Mouse (Mus musculus): ENCODE measurements at regions not wholly inside any gene's neighbourhood (a gene's known extent, or its start where the extent isn't known, plus 50 kb on each side); places are given as distances from the start of the nearest gene placed in this dataset.

GRCm38 (mm10) chr12:12581271-12582186 is 319.6 kb downstream of the Fam49a start:
- DNase-seq (ENCODE audit: low spot score in 2 of 2): no peak

- no peak for DNase-seq (ENCODE audit: low spot score in 2 of 2)
These were observed 318.8 kb downstream of the Fam49a start for GRCm38 (mm10) chr12:12580763-12581178.

GRCm38 (mm10) chr12:12578278-12578677 is 316.3 kb downstream of the Fam49a start:
- no peak for DNase-seq (ENCODE audit: low spot score in 2 of 2)

GRCm38 (mm10) chr12:12570563-12571251 is 308.8 kb downstream of the Fam49a start:
- no peak for DNase-seq (ENCODE audit: low spot score in 2 of 2)

- DNase-seq (ENCODE audit: low spot score in 2 of 2): no peak
These were observed 305.8 kb downstream of the Fam49a start for GRCm38 (mm10) chr12:12567734-12568104.

GRCm38 (mm10) chr12:12567058-12567733 is 305.3 kb downstream of the Fam49a start:
- DNase-seq (ENCODE audit: low spot score in 2 of 2): no peak

- no peak for DNase-seq (ENCODE audit: low spot score in 2 of 2)
These were observed 300.3 kb downstream of the Fam49a start for GRCm38 (mm10) chr12:12562267-12562666.

- DNase-seq (ENCODE audit: low spot score in 2 of 2): no peak
These were observed 289.9 kb downstream of the Fam49a start for GRCm38 (mm10) chr12:12551818-12552217.

GRCm38 (mm10) chr12:12549649-12550048 is 287.7 kb downstream of the Fam49a start:
- no peak for DNase-seq (ENCODE audit: low spot score in 2 of 2)

- DNase-seq (ENCODE audit: low spot score in 2 of 2): no peak
These were observed 286.7 kb downstream of the Fam49a start for GRCm38 (mm10) chr12:12548688-12549087.

GRCm38 (mm10) chr12:12547477-12547876 is 285.5 kb downstream of the Fam49a start:
- no peak for DNase-seq (ENCODE audit: low spot score in 2 of 2)

- no peak for DNase-seq (ENCODE audit: low spot score in 2 of 2)
These were observed 284.6 kb downstream of the Fam49a start for GRCm38 (mm10) chr12:12546372-12547031.

GRCm38 (mm10) chr12:12541076-12542070 is 279.4 kb downstream of the Fam49a start:
- no peak for DNase-seq (ENCODE audit: low spot score in 2 of 2)

- no peak for DNase-seq (ENCODE audit: low spot score in 2 of 2)
These were observed 277.4 kb downstream of the Fam49a start for GRCm38 (mm10) chr12:12539291-12539690.

GRCm38 (mm10) chr12:12534779-12535178 is 272.8 kb downstream of the Fam49a start:
- DNase-seq (ENCODE audit: low spot score in 2 of 2): no peak

- DNase-seq (ENCODE audit: low spot score in 2 of 2): no peak
These were observed 268.9 kb downstream of the Fam49a start for GRCm38 (mm10) chr12:12530796-12531195.

GRCm38 (mm10) chr12:12529541-12529940 is 267.6 kb downstream of the Fam49a start:
- no peak for DNase-seq (ENCODE audit: low spot score in 2 of 2)

GRCm38 (mm10) chr12:12528478-12528981 is 266.6 kb downstream of the Fam49a start:
- no peak for DNase-seq (ENCODE audit: low spot score in 2 of 2)

- DNase-seq (ENCODE audit: low spot score in 2 of 2): no peak
These were observed 266.0 kb downstream of the Fam49a start for GRCm38 (mm10) chr12:12527766-12528477.

Measured in gastrocnemius, postnatal 4 days (tissue).